Mouse (Mus musculus) C2C12 (cell line): ENCODE results near the gene Mettl15.

Experiments
- CTCF ChIP-seq: IDR thresholded peaks from one replicate; pipeline ENCODE4 v1.5.1; 2011; ENCODE audit not compliant: control insufficient read depth, insufficient read depth, insufficient read length
- MAX ChIP-seq: IDR thresholded peaks from one replicate; pipeline ENCODE4 v1.6.1; 2011; ENCODE audit warnings: mild to moderate bottlenecking, control low read depth

DNA sequence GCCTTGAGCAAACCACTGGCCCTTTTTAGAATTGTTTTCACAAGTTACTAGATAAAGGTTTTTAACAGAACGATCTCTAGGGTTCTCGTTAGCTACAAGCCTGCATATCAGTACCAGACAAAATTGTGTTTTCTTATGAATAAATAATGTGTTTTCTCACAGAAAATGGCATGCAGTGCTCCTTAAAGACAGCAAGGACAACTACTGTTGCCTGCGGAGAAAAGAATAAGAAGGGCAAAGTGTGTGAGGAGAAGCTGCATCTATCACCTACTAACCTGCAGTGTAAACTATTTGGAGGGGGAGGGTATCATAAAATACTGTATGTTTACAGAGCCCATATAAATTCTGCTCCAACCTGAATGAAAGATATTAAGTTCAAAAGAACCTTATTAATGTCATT, 150.6 kb downstream of the Mettl15 start:
- TF ChIP-seq MAX (no peak), CTCF (no peak)
